Mouse (Mus musculus): Measurements from ENCODE around the gene Rgs7bp. TPM values are rescaled to one million over a fixed set of nuclear protein-coding genes. Genes with fewer than 3 reads are reported as not detected.
A peak's percentile ranks its signal among the peaks of the same experiment; 100 is the strongest.

The Rgs7bp gene
- polyA plus RNA-seq, 1 experiment: not detected

DNA sequence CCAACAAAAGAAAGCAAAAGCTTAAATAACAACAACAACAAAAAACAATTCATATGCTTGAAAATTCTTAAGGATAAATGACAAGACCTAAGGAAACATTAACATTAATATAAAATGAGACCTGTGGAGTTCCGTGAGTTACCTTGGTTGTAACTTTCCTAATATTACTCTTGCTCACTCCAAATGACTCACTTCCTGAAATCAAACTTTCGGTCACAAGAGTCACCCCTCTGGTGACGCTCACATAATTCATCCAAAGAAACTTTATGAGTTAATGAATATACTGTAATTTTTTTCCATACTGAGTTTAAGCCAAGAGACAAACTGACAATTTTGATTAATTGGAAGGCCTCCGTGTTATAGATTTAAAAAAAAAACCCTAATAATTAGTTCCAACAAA, 69.0 kb downstream of the Rgs7bp start:
- Histone ChIP-seq H3K4me1 (ENCODE audit: control insufficient read depth, insufficient read depth, low read length) (no peaks in the 10 kb centered on the region), H3K27ac (ENCODE audit: insufficient read depth, low read depth, low read length) (no peak overlapping the region), H3K4me3 (ENCODE audit: insufficient read depth, low read depth, low read length) (no peak overlapping the region)
- TF ChIP-seq CTCF (IDR thresholded peaks at IDR 0.05; ENCODE audit: insufficient read depth, low read depth, low read length): no peak
- no peak for TF ChIP-seq POLR2A (IDR thresholded peaks at IDR 0.05; ENCODE audit: insufficient read depth, low read depth, low read length)
- 94% methylated on average over 4 of the region's 4 CpGs for WGBS

DNA sequence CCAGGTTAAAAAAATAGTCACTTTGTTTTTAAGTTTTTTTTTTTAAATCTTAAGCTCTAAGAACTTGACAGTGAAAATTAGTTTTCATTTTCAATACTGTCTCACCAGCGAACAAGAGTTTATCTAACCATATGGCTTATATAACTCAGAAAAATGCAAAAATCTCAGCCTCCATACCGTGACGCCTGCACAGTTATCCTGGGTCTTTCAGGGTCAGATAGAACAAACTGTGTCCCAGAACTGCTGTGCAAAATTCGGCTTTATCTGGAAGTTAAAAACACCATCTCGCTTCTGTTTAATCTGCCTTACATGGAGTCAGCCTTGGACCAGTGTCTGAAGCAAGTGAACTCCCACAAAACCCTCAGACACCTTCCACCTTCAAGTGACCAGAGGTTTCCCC, 70.7 kb downstream of the Rgs7bp start:
- Histone ChIP-seq H3K4me3 (ENCODE audit: insufficient read depth, low read depth, low read length) (no peak overlapping the region), H3K4me1 (ENCODE audit: control insufficient read depth, insufficient read depth, low read length) (no peaks in the 10 kb centered on the region), H3K27ac (ENCODE audit: insufficient read depth, low read depth, low read length) (no peak overlapping the region)
- TF ChIP-seq CTCF (IDR thresholded peaks at IDR 0.05; ENCODE audit: insufficient read depth, low read depth, low read length) (no peak), POLR2A (IDR thresholded peaks at IDR 0.05; ENCODE audit: insufficient read depth, low read depth, low read length) (no peak)
- 74% methylated on average over 5 of the region's 5 CpGs for WGBS

GRCm38 (mm10) chr13:104982781-104983353, 71.9 kb downstream of the Rgs7bp start:
- TF ChIP-seq POLR2A (IDR thresholded peaks at IDR 0.05; ENCODE audit: insufficient read depth, low read depth, low read length): no peak
- no peak for TF ChIP-seq CTCF (IDR thresholded peaks at IDR 0.05; ENCODE audit: insufficient read depth, low read depth, low read length)
- H3K4me3 ChIP-seq (ENCODE audit: insufficient read depth, low read depth, low read length): no peak overlapping the region
- H3K27ac ChIP-seq (ENCODE audit: insufficient read depth, low read depth, low read length): peak overlapping the region; percentile 58
- 69% methylated on average over 10 of the region's 10 CpGs for WGBS
- H3K4me1 ChIP-seq (ENCODE audit: control insufficient read depth, insufficient read depth, low read length): no peaks in the 10 kb centered on the region

GRCm38 (mm10) chr13:104978176-104978575, 76.6 kb downstream of the Rgs7bp start:
- TF ChIP-seq POLR2A (IDR thresholded peaks at IDR 0.05; ENCODE audit: insufficient read depth, low read depth, low read length): no peak
- TF ChIP-seq CTCF (IDR thresholded peaks at IDR 0.05; ENCODE audit: insufficient read depth, low read depth, low read length): no peak
- 29% methylated on average over 1 of the region's 1 CpGs for WGBS
- no peak overlapping the region for H3K27ac ChIP-seq (ENCODE audit: insufficient read depth, low read depth, low read length)

DNA sequence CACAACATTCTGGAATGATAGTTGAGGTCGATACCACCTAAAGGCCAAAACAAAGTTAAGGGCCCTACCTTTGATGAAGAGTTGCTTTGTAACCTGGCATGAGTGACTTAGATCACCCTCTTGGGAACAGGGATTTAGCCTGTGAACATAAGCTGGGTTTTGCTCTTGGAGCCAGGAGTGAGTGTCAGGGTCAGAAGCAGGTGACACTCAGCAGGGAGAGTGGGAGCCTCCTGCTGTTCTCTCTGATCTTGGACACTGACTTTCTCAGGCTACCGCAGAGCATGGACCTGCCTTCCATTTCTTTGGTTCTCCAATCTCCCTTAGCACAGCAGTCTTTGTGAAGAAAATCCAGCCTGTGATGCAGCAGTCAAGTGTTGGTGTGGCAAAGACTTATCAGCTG, 87.2 kb downstream of the Rgs7bp start:
- Histone ChIP-seq H3K27ac (ENCODE audit: insufficient read depth, low read depth, low read length) (no peak overlapping the region), H3K4me1 (ENCODE audit: control insufficient read depth, insufficient read depth, low read length) (peaks cover 13% of the 10 kb centered on the region), H3K4me3 (ENCODE audit: insufficient read depth, low read depth, low read length) (no peak overlapping the region)
- WGBS: 88% methylated on average over 2 of the region's 2 CpGs
- TF ChIP-seq CTCF (IDR thresholded peaks at IDR 0.05; ENCODE audit: insufficient read depth, low read depth, low read length) (no peak), POLR2A (IDR thresholded peaks at IDR 0.05; ENCODE audit: insufficient read depth, low read depth, low read length) (no peak)

More at GRCm38 (mm10) chr13:104978176-104978575, 76.6 kb downstream of the Rgs7bp start:
- Histone ChIP-seq H3K4me1 (ENCODE audit: control insufficient read depth, insufficient read depth, low read length) (peaks cover 2% of the 10 kb centered on the region; the same call in 1 of the 2 replicates), H3K4me3 (ENCODE audit: insufficient read depth, low read depth, low read length) (no peak overlapping the region)

DNA sequence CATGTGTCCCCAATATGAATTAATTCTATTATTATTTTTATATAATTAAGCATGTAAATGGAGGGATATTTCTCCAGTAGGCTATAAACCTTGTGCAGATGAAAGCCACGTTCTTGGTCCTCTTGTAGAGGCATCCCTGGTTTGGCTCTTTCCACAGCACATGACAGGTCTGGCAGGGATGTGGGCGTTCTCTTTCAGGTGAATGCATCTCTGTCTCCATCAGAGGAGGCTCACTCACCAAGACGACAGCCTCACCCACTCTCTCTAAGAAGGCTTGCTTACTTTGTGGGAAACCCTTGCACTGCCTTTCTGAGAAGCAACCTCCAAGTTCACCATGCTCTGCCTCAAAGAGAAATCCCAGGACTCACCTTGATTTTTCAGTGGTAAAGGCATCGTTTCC, 91.0 kb downstream of the Rgs7bp start:
- H3K4me3 ChIP-seq (ENCODE audit: insufficient read depth, low read depth, low read length): no peak overlapping the region
- 80% methylated on average over 4 of the region's 4 CpGs for WGBS
- H3K27ac ChIP-seq (ENCODE audit: insufficient read depth, low read depth, low read length): no peak overlapping the region
- TF ChIP-seq POLR2A (IDR thresholded peaks at IDR 0.05; ENCODE audit: insufficient read depth, low read depth, low read length) (no peak), CTCF (IDR thresholded peaks at IDR 0.05; ENCODE audit: insufficient read depth, low read depth, low read length) (no peak)
- H3K4me1 ChIP-seq (ENCODE audit: control insufficient read depth, insufficient read depth, low read length): peaks cover 15% of the 10 kb centered on the region

GRCm38 (mm10) chr13:104962716-104963411, 91.9 kb downstream of the Rgs7bp start:
- 37% methylated on average over 11 of the region's 11 CpGs for WGBS
- Histone ChIP-seq H3K27ac (ENCODE audit: insufficient read depth, low read depth, low read length) (no peak overlapping the region), H3K4me3 (ENCODE audit: insufficient read depth, low read depth, low read length) (no peak overlapping the region), H3K4me1 (ENCODE audit: control insufficient read depth, insufficient read depth, low read length) (peaks cover 15% of the 10 kb centered on the region)
- TF ChIP-seq CTCF (IDR thresholded peaks at IDR 0.05; ENCODE audit: insufficient read depth, low read depth, low read length) (no peak), POLR2A (IDR thresholded peaks at IDR 0.05; ENCODE audit: insufficient read depth, low read depth, low read length) (no peak)

DNA sequence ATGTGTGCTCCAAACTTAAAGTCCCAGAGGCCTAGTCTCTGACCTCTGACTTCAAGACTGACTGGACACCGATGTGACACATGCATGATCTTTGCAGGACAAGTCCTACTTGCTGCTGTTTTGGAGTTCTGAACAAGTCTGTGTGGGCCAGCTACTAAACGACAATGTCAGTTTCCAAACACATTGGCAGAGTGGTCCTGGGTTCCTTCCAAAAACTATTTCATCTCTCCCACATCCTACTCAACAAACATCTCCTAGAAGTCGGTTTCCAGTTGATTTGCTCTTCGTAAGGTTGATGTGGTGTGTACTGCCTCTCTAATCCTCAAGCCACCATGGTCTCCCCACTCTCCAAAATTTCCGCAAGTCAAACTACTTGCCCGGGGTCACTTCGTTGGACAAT, 92.6 kb downstream of the Rgs7bp start:
- Histone ChIP-seq H3K4me3 (ENCODE audit: insufficient read depth, low read depth, low read length) (no peak overlapping the region), H3K4me1 (ENCODE audit: control insufficient read depth, insufficient read depth, low read length) (peaks cover 15% of the 10 kb centered on the region), H3K27ac (ENCODE audit: insufficient read depth, low read depth, low read length) (no peak overlapping the region)
- 75% methylated on average over 7 of the region's 7 CpGs for WGBS
- TF ChIP-seq CTCF (IDR thresholded peaks at IDR 0.05; ENCODE audit: insufficient read depth, low read depth, low read length): no peak
- TF ChIP-seq POLR2A (IDR thresholded peaks at IDR 0.05; ENCODE audit: insufficient read depth, low read depth, low read length): no peak

- Histone ChIP-seq H3K4me1 (ENCODE audit: control insufficient read depth, insufficient read depth, low read length) (peaks cover 13% of the 10 kb centered on the region), H3K4me3 (ENCODE audit: insufficient read depth, low read depth, low read length) (no peak overlapping the region), H3K27ac (ENCODE audit: insufficient read depth, low read depth, low read length) (no peak overlapping the region)
- TF ChIP-seq CTCF (IDR thresholded peaks at IDR 0.05; ENCODE audit: insufficient read depth, low read depth, low read length) (no peak), POLR2A (IDR thresholded peaks at IDR 0.05; ENCODE audit: insufficient read depth, low read depth, low read length) (no peak)
- 74% methylated on average over 14 of the region's 14 CpGs for WGBS
These were observed 93.6 kb downstream of the Rgs7bp start for GRCm38 (mm10) chr13:104960951-104961715.
